Mouse (Mus musculus): ENCODE data around the gene Man1a.

GRCm38 (mm10) chr10:53974180-53974579 is 102.2 kb downstream of the Man1a start:
- TF ChIP-seq POLR2A (IDR thresholded peaks at IDR 0.05; ENCODE audit: extremely low read depth, insufficient read depth, low read length) (no peak), CTCF (IDR thresholded peaks at IDR 0.05; ENCODE audit: low read depth, low read length) (no peak)
